In the genomic region with DNA sequence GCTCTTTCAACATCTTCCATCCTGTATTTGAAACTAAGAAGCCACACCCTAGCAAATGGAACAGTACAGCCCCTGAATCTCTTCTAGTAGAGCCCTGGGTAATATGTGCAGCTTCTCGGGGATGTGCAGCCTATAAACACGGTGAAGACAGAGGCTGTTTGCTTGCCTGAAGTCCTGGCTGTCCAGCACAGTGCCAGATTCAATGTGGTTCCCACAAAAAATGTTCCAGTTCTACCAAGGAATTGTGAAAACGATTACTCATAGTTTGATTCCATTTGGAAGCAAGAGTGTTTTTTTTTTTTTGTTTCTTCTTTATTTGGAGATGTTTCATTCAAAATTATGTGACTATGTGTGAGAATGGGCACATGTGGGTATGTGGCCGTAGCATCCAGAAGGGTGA, we compare ENCODE assay signal across 15 mouse cellular contexts.
"Had no signal": no experiment of that assay in that cellular context is flagged by ENCODE, and none has a peak within 500 bp of the region (broad histone marks: within the 10 kb centered on the region; RNA-seq: fewer than 3 reads in every experiment).

No protein-coding gene starts in this region.

- H3K27ac ChIP-seq: kidney, postnatal 0 days; left cerebral cortex, adult 2 months; liver, embryonic 13.5 days had no signal

- H3K36me3 ChIP-seq: liver, embryonic 13.5 days had no signal

- H3K9ac ChIP-seq: liver, embryonic 13.5 days had no signal

- DNase-seq: kidney, postnatal 36 days; layer of hippocampus, postnatal 36 days; liver, embryonic 13.5 days; lung, adult 2 months; lung, postnatal 14 days; lung, postnatal 4 days; midbrain, embryonic 14.5 days; right cerebral cortex, adult 18-20 months; right cerebral cortex, postnatal 14 days; spleen, adult 18-20 months; thymus, adult 18-20 months; thymus, postnatal 4 days had no signal

- H3K9me3 ChIP-seq: liver, embryonic 13.5 days had no signal

- H3K27me3 ChIP-seq: liver, embryonic 13.5 days had no signal

- H3K4me2 ChIP-seq: liver, embryonic 13.5 days; midbrain, embryonic 11.5 days had no signal

- H3K4me3 ChIP-seq: left cerebral cortex, adult 2 months; liver, embryonic 13.5 days had no signal
